Mouse (Mus musculus) heart, embryonic 15.5 days (tissue): ENCODE measurements around the gene Apool. TPM values are rescaled to one million over a fixed set of nuclear protein-coding genes. Genes with fewer than 3 reads are reported as not detected.

Experiments used
- ATAC-seq: fragments of 200-750 bp; cut with Nextera tagmentation; replicated peaks from 2 replicates; pipeline ENCODE4 v1.8.0; 2017; ENCODE audit warnings: low read depth, moderate TSS enrichment; ENCODE audit not compliant: insufficient number of reproducible peaks, insufficient read depth, low FRiP score
- H3K27ac ChIP-seq: fragments of 300-500 bp; sonication (generic); 2 replicates; pipeline ENCODE4 v1.5.1; 2015; ENCODE audit warnings: mild to moderate bottlenecking, inconsistent platforms
- H3K27me3 ChIP-seq: fragments of 300-500 bp; sonication (generic); 2 replicates; pipeline ENCODE4 v1.6.1; 2015; ENCODE audit warnings: inconsistent platforms
- H3K36me3 ChIP-seq: fragments of 300-500 bp; sonication (generic); 2 replicates; pipeline ENCODE4 v1.6.1; 2015; ENCODE audit warnings: mild to moderate bottlenecking, inconsistent platforms
- H3K4me1 ChIP-seq: fragments of 300-500 bp; sonication (generic); replicated peaks from 2 replicates; pipeline ENCODE4 v1.6.1; 2015; ENCODE audit warnings: inconsistent platforms
- H3K4me2 ChIP-seq: fragments of 300-500 bp; sonication (generic); 2 replicates; pipeline ENCODE4 v1.6.1; 2015; ENCODE audit warnings: inconsistent platforms, mild to moderate bottlenecking, moderate library complexity
- H3K4me3 ChIP-seq: fragments of 300-500 bp; sonication (generic); 2 replicates; pipeline ENCODE4 v1.5.1; 2015; ENCODE audit warnings: mild to moderate bottlenecking, inconsistent platforms
- H3K9ac ChIP-seq: fragments of 300-500 bp; sonication (generic); 2 replicates; pipeline ENCODE4 v1.6.1; 2015; ENCODE audit warnings: mild to moderate bottlenecking, inconsistent platforms
- H3K9me3 ChIP-seq: fragments of 300-500 bp; sonication (generic); replicated peaks from 2 replicates; pipeline ENCODE4 v1.6.1; 2016; ENCODE audit warnings: inconsistent platforms
- WGBS: fragments of 180-500 bp; shearing (Covaris S2); methylation state at CpG from one replicate; pipeline ENCODE4 v1.1.7; 2015; ENCODE audit warnings: mixed read lengths; 5-methylcytosine and 5-hydroxymethylcytosine counted together
- polyA plus RNA-seq: library from polyadenylated mRNA; unstranded; fragments of >200 nt; fragmentation: Nextera tagmentation; extraction: Ambion mirVana; gene quantifications from 2 replicates; pipeline ENCODE4 v1.2.1, GENCODE M21; 2015

Apool gene
- polyA plus RNA-seq, 1 experiment from 2014 or later = 79.9 TPM

DNA sequence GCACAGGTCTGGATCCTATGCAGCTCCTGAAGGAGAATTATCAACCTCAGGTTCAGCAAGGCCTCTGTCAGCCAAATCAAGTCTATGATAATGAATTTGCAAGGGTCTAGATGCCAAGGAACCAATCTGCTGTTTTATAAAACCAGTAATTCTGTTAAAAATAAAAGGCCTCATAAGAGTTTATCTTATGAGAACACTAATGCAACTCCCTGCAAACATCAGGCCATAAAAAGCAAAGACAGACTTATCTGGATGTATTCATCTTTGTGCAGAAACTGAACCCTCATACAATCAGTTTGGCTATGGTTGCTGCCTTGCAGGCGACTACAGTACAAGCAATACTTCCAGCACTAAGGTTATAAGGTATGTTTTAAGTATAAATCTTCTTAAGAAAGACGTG lies 101.2 kb downstream of the Apool start:
- 59% methylated on average over 2 of the region's 2 CpGs for WGBS
- Histone ChIP-seq H3K27me3 (no peaks in the 10 kb centered on the region), H3K27ac (no peak overlapping the region), H3K4me2 (no peak overlapping the region), H3K4me1 (no peaks in the 10 kb centered on the region), H3K9me3 (no peaks in the 10 kb centered on the region), H3K9ac (no peak overlapping the region), H3K4me3 (no peak overlapping the region), H3K36me3 (no peaks in the 10 kb centered on the region)
- ATAC-seq = no peak

Other genes starting within 250 kb of the Apool start
- gene 4933403O08Rik, start 72.3 kb upstream of the Apool start, polyA plus RNA-seq = not detected in 2 replicates
- not detected in 2 replicates for gene Satl1, start 95.4 kb downstream of the Apool start, polyA plus RNA-seq
- gene 2010106E10Rik, start 183.9 kb downstream of the Apool start, polyA plus RNA-seq = not detected in 2 replicates